Mouse (Mus musculus) right cerebral cortex, postnatal 25 days (tissue): ENCODE measurements around the gene Efnb1.

Source experiments
- DNase-seq: peaks from one replicate; pipeline ENCODE4 v3.0.0; 2022

The Efnb1 gene

GRCm38 (mm10) chrX:99154358-99154757 lies 18.4 kb downstream of the Efnb1 start:
- DNase-seq, result no peak

- DNase-seq, result no peak
These were observed 23.1 kb downstream of the Efnb1 start for GRCm38 (mm10) chrX:99159020-99159419.

GRCm38 (mm10) chrX:99164111-99164510 lies 28.2 kb downstream of the Efnb1 start:
- no peak for DNase-seq

- no peak for DNase-seq
These were observed 29.0 kb downstream of the Efnb1 start for GRCm38 (mm10) chrX:99164855-99165368.

GRCm38 (mm10) chrX:99167014-99167413 lies 31.1 kb downstream of the Efnb1 start:
- DNase-seq, result no peak

- no peak for DNase-seq
These were observed 31.6 kb downstream of the Efnb1 start for GRCm38 (mm10) chrX:99167550-99167949.

- DNase-seq, result no peak
These were observed 36.4 kb downstream of the Efnb1 start for GRCm38 (mm10) chrX:99172301-99172700.

GRCm38 (mm10) chrX:99185081-99185596 lies 49.2 kb downstream of the Efnb1 start:
- DNase-seq, result no peak

GRCm38 (mm10) chrX:99186497-99187435 lies 50.8 kb downstream of the Efnb1 start:
- no peak for DNase-seq

GRCm38 (mm10) chrX:99191441-99192087 lies 55.6 kb downstream of the Efnb1 start:
- DNase-seq, result no peak

- DNase-seq, result no peak
These were observed 61.0 kb downstream of the Efnb1 start for GRCm38 (mm10) chrX:99196910-99197309.

- DNase-seq, result no peak
These were observed 62.6 kb downstream of the Efnb1 start for GRCm38 (mm10) chrX:99198532-99198931.
